Mouse (Mus musculus) cerebellum, adult 2 months (tissue): ENCODE data around the gene Casz1. TPM values are rescaled to one million over a fixed set of nuclear protein-coding genes. Genes with fewer than 3 reads are reported as not detected.

Experiments
- DNase-seq, 2 experiments: peaks; one replicate each; pipeline ENCODE4 v3.0.0; 2021
- H3K27ac ChIP-seq: fragments of 200-500 bp; 2 replicates; pipeline ENCODE4 v1.5.1; 2012; ENCODE audit warnings: low read length, control low read depth, inconsistent platforms; ENCODE audit not compliant: insufficient read depth
- H3K27me3 ChIP-seq: fragments of 200-500 bp; 2 replicates; pipeline ENCODE4 v1.6.1; 2012; ENCODE audit warnings: inconsistent platforms, mild to moderate bottlenecking, low read length, moderate library complexity; ENCODE audit not compliant: control insufficient read depth, insufficient read depth
- H3K4me1 ChIP-seq: fragments of 200-500 bp; 2 replicates; pipeline ENCODE4 v1.6.1; 2011; ENCODE audit warnings: low read length; ENCODE audit not compliant: control insufficient read depth, insufficient read depth
- H3K4me3 ChIP-seq: fragments of 200-500 bp; replicated peaks from 2 replicates; pipeline ENCODE3; 2011; ENCODE audit warnings: mild to moderate bottlenecking, low read depth, low read length, control low read depth; ENCODE audit not compliant: insufficient read depth
- CTCF ChIP-seq: fragments of 200-500 bp; IDR thresholded peaks from 2 replicates; pipeline ENCODE4 v1.5.1; 2011; ENCODE audit warnings: low read depth, mild to moderate bottlenecking, control low read depth, low read length, moderate library complexity, borderline replicate concordance; ENCODE audit not compliant: insufficient read depth
- POLR2A ChIP-seq: fragments of 200-500 bp; IDR thresholded peaks from 2 replicates; pipeline ENCODE4 v1.6.1; 2011; ENCODE audit warnings: low read length, control low read depth, borderline replicate concordance; ENCODE audit not compliant: insufficient read depth
- WGBS: fragments of 180-500 bp; shearing (Covaris S2); methylation state at CpG from one replicate; pipeline ENCODE4 v1.1.7; 2018; 5-methylcytosine and 5-hydroxymethylcytosine counted together
- polyA plus RNA-seq: library from polyadenylated mRNA; depleted of rRNA; stranded (reverse); fragments of >200 nt; gene quantifications from 2 replicates; pipeline ENCODE4 v1.2.3, GENCODE M21; 2012

Gene Casz1
- polyA plus RNA-seq, 1 experiment: 1.5 TPM

DNA sequence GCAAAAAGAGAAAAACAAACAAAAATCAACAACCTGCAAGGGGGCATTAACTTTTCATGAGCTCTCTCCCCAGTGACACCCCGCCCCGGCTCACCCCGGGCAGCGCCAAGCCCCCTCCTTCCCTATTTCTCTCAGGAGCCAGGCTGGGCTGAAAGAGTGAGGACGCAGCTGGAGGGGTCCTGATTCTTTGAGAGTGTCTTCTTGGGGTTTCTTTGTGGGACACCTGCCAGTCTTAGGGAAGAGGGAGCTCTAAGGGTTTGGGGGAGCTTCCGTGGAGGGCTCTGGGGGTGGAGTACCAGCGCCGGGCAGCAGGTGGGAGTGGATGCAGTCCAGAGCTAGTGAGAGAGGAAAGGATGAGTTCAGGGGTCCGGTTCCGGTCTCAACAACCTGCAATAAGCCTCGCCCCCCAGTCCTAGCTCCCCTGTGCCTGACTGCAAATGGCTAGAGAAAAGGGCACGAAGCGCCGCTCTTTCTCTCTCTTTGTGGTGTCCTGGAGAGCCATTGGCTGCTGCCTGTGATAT is 32.8 kb upstream of the Casz1 start:
- DNase-seq: no peak
- 5% methylated on average over 14 of the region's 14 CpGs for WGBS
- H3K27me3 ChIP-seq: no peaks in the 10 kb centered on the region; the same call in 1 of the 2 replicates
- H3K27ac ChIP-seq: no peak overlapping the region
- TF ChIP-seq POLR2A (no peak), CTCF (no peak)
- H3K4me1 ChIP-seq: peaks cover 3% of the 10 kb centered on the region
- no peak overlapping the region for H3K4me3 ChIP-seq

- TF ChIP-seq POLR2A (no peak), CTCF (no peak)
- no peak for DNase-seq
- 91% methylated on average over 6 of the region's 6 CpGs for WGBS
- Histone ChIP-seq H3K4me1 (no peaks in the 10 kb centered on the region; the same call in 1 of the 2 replicates), H3K27ac (no peak overlapping the region), H3K4me3 (no peak overlapping the region), H3K27me3 (no peaks in the 10 kb centered on the region; the same call in 1 of the 2 replicates)
Measured at GRCm38 (mm10) chr4:148772658-148773057, 31.6 kb upstream of the Casz1 start.

- Histone ChIP-seq H3K27ac (no peak overlapping the region), H3K4me3 (no peak overlapping the region), H3K27me3 (no peaks in the 10 kb centered on the region; the same call in 1 of the 2 replicates), H3K4me1 (no peaks in the 10 kb centered on the region; the same call in 1 of the 2 replicates)
- no peak for DNase-seq
- 90% methylated on average over 6 of the region's 6 CpGs for WGBS
- no peak for TF ChIP-seq POLR2A
- no peak for TF ChIP-seq CTCF
Measured at GRCm38 (mm10) chr4:148774036-148774435, 30.2 kb upstream of the Casz1 start.

DNA sequence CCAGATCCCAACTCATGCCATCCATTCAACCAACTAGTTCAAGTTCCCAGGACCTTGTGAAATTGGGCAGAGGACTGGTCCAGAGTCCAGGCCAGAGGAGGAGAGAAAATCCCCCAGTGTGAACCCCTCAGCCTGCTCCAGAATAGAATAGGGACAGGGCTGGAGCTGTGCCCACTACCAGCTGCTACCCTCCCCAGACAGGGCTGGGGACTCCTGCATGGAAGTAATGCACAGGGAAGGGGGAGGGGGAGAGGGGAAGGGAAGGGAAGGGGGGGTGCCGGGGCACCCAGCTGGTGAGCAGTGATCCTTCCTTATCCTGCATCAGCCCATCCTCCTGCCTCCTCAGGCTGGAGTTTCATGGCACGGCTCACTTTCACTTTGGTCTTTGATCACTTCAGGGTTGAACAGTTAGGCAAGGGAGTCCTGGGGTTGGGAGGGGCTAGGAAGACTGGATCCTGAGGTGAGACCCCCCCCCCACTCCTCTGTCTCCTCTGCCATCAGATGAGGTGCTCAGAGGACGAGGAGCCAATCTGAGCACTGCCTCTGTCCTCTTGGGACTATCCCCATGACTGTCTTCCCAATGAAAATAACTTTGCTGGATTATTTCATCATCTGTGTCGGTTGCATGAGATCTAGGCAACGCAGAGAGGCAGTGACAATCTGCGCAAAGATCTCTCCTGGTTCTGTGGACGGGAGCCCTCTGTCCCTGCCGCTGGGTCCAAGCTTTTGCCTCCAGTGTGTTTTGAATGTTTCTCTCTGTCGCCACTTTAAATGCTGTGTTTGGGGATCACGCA is 28.6 kb upstream of the Casz1 start:
- H3K27ac ChIP-seq: no peak overlapping the region
- no peaks in the 10 kb centered on the region; the same call in 1 of the 2 replicates for H3K27me3 ChIP-seq
- WGBS: 47% methylated on average over 10 of the region's 10 CpGs
- TF ChIP-seq CTCF: no peak
- TF ChIP-seq POLR2A: no peak
- no peaks in the 10 kb centered on the region; the same call in 1 of the 2 replicates for H3K4me1 ChIP-seq
- DNase-seq: no peak
- H3K4me3 ChIP-seq: no peak overlapping the region

DNA sequence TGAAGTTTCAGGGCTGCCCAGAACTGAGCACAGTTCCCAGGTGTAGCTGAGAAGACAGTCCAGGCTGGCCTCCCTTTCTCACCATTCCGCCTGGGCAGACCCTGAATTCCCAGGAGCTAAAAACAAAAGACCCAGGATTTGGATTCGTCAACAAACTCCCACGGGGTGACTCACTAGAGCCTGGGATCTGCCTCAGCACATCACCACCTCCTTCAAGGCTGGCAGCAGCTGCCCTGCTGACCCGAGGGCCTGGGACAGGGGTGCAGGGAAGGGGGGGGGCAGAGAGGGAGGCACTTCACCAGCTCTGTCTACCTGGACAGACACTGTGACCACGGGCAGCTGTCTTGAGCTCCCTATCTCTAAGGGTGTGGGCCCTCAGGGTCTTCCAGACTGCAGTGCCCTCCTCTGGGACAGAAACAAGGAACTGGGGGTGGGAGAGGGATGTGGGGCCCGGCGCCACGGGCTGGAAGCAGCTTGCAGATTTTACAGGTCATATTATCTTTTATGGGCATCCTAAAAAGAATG is 24.1 kb upstream of the Casz1 start:
- no peak for TF ChIP-seq CTCF
- no peak for TF ChIP-seq POLR2A
- Histone ChIP-seq H3K4me3 (no peak overlapping the region), H3K27me3 (no peaks in the 10 kb centered on the region), H3K27ac (no peak overlapping the region), H3K4me1 (no peaks in the 10 kb centered on the region)
- 46% methylated on average over 8 of the region's 8 CpGs for WGBS
- no peak for DNase-seq

DNA sequence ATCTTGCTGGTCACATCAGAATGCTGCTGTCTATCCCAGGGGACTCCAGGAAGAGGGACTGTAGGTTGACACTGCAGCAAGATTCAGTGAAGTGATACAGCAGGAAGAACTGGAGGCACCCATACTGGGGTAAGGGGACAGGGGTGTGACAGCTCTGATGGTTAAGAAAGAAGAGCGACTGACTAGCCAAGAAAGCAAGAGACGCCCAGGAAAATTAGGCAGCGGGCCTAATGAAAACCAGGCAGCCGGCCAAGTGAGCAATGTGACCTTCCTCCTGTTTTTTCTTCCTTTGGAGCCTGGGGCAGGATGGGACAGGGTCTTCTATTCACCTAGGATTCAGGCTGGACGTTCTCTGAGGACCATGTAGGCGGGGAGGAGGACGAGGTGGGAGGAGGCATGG is 22.7 kb upstream of the Casz1 start:
- H3K4me1 ChIP-seq: no peaks in the 10 kb centered on the region

DNA sequence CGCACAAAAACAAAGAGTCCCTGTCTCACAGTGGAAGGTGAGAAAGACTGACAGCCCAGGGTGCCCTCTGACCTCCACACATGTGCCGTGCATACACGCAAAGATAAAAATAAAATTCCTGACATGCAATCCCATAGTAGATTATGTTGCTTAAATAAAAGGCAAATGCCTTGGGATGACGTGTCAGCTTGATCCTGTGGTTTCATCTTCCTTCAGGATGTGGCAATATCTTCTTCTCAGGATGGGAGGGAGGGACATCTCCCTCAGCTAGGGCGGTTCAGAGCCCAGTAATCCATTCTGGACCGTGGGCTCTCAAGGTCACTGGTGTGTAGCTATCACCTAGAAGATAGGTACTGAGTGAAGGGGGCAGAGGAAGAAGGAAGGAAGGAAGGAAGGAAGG is 21.3 kb upstream of the Casz1 start:
- WGBS: 86% methylated on average over 6 of the region's 6 CpGs
- Histone ChIP-seq H3K4me3 (no peak overlapping the region), H3K27ac (no peak overlapping the region), H3K27me3 (no peaks in the 10 kb centered on the region), H3K4me1 (no peaks in the 10 kb centered on the region)
- no peak for DNase-seq
- TF ChIP-seq POLR2A (no peak), CTCF (no peak)

More for the DNA sequence above, 22.7 kb upstream of the Casz1 start:
- Histone ChIP-seq H3K4me3 (no peak overlapping the region), H3K27ac (no peak overlapping the region), H3K27me3 (no peaks in the 10 kb centered on the region)
- DNase-seq: no peak
- no peak for TF ChIP-seq CTCF
- 24% methylated on average over 7 of the region's 7 CpGs for WGBS

- Histone ChIP-seq H3K27ac (no peak overlapping the region), H3K27me3 (no peaks in the 10 kb centered on the region), H3K4me1 (no peaks in the 10 kb centered on the region), H3K4me3 (no peak overlapping the region)
- 82% methylated on average over 6 of the region's 6 CpGs for WGBS
- no peak for TF ChIP-seq CTCF
- TF ChIP-seq POLR2A: no peak
- DNase-seq: no peak
Measured at GRCm38 (mm10) chr4:148783760-148784159, 20.5 kb upstream of the Casz1 start.
